Mouse (Mus musculus): Measurements from ENCODE around the gene Snurf.

Snurf gene

DNA sequence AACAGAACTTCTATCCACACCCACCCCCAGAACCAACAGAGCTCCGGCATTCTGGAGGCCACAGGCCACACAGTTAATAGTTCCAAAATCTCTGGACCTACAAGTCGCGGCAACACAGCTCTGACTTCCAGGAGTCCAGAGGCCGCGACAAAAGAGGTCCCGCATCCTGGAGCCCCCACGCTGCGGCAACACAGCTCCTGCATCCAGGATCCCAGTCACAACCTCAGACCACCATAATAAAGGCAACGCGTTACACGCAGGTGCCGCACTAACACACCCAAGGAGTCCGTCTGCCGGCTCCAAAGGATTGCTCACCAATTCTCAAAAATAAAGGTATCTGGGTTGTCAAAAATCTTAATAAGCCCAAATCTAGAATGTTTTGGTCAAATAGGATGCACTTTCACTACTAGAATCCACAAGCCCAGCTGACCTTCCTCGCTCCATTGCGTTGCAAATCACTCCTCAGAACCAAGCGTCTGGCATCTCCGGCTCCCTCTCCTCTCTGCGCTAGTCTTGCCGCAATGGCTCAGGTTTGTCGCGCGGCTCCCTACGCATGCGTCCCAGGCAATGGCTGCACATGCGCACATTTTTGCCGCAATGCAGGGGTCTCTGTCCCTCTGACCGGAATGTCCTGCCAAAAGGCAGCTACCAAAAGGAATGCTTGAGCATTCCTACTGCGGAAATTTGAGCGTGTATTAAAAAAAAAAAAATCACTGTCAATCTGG is at the start of gene Snurf, which contains the start of gene Gm38393:
Snurf (minus strand) TSS at position 444 of the 725 bp plus-strand sequence.
Gm38393 (minus strand) TSS at position 459 of the 725 bp plus-strand sequence.
- peak; percentile 84 for DNase-seq (ENCODE audit: low read depth, low spot score)

DNA sequence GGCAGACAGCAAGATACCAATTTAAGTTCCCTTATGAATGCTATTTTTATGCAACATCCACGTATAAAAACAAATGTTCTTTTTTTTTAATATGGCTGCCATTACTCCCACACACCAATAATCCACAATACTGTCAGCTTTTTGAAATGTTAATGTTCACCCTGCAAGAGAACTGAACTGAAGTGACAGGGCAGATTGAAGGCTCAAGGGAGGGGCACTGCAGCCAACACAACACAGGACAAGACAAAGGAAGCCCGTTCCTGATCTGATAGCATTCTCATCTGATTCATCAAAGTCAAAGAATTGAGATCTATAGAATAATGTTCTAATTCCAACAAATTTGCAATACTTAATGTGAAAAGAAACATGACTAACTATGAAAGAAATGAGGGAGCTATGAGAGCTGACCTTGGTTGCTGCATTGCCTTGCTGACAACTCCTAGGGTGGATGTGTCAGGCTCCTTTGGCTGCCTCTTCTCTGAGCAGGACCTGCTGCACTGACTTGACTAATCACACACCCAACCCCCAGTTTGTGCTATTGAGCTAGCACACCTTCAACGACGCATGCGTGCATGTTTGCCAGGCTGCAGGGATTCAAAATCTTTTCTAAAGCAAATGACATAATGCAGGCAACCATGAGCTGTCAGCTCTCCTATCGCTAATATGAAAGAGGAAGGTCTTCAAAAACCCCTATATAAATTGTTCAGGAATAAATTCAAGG is 42.8 kb upstream of the Snurf start:
- DNase-seq (ENCODE audit: low read depth, low spot score): no peak

DNA sequence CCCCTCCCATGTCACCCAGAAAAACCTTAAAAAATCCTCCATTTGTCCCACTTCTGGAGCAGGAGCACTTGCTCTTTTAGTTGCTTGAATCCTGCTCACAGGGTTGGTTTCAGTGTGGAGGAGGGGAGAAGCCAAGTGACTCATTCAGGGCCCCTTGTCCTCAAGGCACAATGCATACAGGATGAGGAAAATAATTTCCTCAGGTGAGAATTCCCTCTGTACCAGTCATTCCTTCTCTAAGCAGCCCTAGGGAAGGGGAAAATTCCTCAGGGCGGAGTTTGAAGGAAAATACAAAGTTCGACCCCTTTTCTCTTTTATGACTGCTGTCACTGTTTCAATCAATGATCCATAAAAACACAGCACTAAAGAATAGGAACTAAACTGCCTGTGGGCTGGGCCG is 8.3 kb upstream of the Snurf start:
- DNase-seq (ENCODE audit: low read depth, low spot score): no peak

DNA sequence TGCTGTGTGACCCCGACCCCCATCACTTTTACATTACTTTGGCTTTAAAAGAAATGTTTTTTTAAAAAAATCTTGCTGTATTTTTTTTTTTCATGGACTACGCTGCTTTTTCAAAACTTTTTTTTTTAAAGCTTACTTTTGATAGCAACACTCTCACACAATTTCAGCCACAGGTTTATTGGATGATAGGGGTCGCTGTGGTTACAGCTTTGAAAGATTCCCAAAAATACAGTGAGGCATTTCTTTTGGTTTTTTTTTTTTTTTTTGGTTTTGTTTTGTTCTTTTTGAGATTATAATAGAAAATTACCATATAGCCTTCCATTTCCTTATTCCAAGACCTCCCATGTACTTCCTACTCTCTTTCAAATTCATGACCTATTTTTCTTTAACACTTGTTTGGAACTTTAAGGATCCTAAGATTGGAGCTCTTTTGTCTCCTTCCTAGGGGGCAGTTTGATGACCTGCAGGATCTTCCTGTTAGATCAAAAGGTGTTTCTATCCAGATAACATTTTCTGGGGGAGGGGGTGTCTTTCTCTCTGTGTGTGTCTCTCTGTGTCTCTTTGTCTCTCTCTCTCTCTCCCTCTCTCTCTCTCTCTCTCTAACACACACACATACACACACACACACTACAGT is 3.0 kb upstream of the Snurf start:
- peak; percentile 86 for DNase-seq (ENCODE audit: low read depth, low spot score)

DNA sequence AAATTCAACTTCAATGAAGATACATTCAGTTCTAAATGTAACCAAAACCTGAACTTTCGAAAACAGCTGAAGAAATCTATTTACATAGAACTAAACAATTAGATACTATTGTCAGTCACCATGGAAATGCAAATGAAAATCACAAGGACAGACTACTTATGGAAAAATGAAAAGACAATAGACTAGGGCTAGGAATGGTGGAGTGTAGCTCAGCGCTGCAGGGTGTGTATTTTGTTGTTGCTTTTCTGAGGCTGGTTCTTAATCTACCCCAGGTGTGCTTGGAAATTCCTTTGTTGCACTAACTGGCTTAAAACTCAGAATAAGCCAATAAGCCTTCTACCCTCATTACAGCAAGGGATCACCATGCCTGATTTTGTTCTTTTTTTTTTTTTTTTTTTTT is 1.4 kb upstream of the Snurf start:
- peak; percentile 82 for DNase-seq (ENCODE audit: low read depth, low spot score)

DNA sequence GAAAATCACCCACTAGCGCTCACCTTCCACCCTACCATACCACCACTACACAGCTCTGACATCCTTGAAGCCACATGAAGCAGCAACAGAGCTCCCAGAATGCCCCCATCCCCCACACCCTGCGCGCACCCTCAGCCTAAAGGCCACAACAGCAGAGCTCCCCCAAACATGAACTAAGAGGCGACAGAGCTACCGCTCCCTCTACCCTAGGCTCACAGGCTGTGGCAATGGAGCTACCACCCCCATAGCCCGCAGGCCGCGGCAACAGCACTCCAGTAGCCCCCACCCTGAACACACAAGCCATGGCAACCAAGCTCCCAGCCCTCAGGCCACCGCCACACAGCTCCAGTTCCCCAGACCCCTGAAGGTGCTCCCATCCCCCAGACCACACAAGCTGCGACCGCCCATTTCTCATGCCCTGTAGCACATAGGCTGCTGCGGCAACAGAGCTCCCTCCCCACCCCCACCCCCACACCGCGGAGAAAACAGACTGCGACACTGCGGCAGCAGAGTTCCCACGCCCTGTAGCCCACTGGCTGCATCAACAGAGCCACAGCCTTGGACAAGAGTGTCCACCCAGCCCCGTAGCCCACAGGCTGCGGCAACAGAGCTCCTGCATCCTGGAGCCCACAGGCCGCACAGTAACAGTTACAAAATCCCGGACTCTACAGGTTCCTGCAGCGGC is 786 bp downstream of the Snurf start:
- peak; percentile 91 for DNase-seq (ENCODE audit: low read depth, low spot score)

DNA sequence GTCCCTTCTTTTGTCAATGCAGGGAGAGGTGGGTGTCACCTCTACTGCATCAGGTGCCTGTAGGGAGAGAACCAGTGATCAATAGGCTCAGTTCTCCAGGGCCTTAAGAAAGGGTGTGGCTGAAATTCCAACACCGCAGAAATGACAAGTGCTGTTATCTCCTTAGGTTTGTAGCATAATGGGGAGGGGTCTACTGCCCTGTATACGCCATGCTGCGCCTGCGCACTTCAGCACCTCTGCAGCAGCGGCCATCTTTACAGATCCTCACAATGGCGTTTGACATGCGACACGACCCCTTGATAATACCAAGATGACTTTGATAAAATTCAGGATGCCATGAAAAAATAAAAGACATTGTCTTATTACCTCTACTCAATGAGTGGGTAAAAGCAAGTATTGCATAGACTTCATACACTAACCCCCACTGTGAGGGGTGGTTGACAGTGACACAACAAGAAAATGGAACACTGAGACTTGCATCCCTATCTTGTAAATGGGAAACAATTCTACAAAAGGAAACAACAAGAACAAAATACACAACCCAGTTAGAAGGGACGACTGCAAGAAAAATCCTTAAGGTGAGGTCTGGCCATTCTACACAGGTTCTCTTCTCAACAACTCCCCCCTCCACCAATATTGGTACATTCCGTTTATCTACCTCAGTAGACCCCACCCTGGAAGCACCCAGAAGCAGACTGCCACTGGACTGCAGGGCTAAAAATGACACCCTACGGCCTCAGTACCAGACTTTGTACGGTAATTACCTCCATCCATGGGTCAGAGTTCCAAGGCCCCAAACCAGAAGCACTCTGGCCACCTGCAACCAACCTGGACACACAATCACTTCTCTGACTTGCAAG is 1.6 kb downstream of the Snurf start:
- peak; percentile 93 for DNase-seq (ENCODE audit: low read depth, low spot score)

DNA sequence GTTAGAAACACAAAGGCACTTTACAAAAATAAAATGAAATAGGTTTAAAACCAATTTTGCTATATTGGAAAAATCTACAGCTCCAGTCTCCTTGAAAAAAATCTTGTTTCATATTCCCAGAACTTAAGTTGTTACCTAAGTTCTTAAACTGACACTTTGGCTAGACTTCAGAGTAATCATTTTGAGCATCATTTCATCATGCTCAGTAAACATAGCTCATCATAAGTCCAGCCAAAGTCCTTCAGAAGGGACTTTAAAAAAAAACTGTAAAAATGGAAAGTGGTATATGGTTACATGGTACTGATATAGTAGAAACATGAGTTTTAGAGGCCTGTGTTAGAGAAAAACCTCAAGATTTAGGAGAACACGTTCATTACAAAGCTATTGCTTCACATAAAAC is 26.2 kb downstream of the Snurf start:
- DNase-seq (ENCODE audit: low read depth, low spot score): no peak

Data from ES-CJ7 (cell line).